Mouse (Mus musculus) MEL (cell line): Measurements from ENCODE around the gene Pip5k1b. TPM values are rescaled to one million over a fixed set of nuclear protein-coding genes. Genes with fewer than 3 reads are reported as not detected.
A peak's percentile ranks its signal among the peaks of the same experiment; 100 is the strongest.

Experiments used
- DNase-seq: peaks from one replicate; pipeline ENCODE4 v3.0.0; 2011; ENCODE audit warnings: low read depth, low spot score
- H3K27ac ChIP-seq: 2 replicates; pipeline ENCODE4 v1.5.1; 2012; ENCODE audit warnings: low read depth, mild to moderate bottlenecking, control low read depth, low read length, moderate library complexity; ENCODE audit not compliant: control insufficient read depth
- H3K27me3 ChIP-seq, 2 experiments: fragments of 150-350 bp in 1 of 2; sonication (generic) in 1 of 2; 2 replicates each; pipeline ENCODE4 v1.6.1; 2012; ENCODE audit warnings: low read length in 2 of 2, mild to moderate bottlenecking in 2 of 2, improper control_type of control experiment in 1 of 2, moderate library complexity in 1 of 2; ENCODE audit not compliant: insufficient read depth in 2 of 2, control insufficient read depth in 1 of 2
- H3K36me3 ChIP-seq, 2 experiments: 2 replicates each; pipeline ENCODE4 v1.6.1; 2012 to 2014; ENCODE audit warnings: low read length in 2 of 2, improper control_type of control experiment in 1 of 2, inconsistent platforms in 1 of 2, mild to moderate bottlenecking in 1 of 2; ENCODE audit not compliant: insufficient read depth in 2 of 2, control insufficient read depth in 1 of 2
- H3K4me1 ChIP-seq, 2 experiments: fragments of 150-350 bp in 1 of 2; sonication (generic) in 1 of 2; 2 replicates each; pipeline ENCODE4 v1.6.1; 2012; ENCODE audit warnings: low read length in 2 of 2, improper control_type of control experiment in 1 of 2, mild to moderate bottlenecking in 1 of 2; ENCODE audit not compliant: insufficient read depth in 2 of 2, control insufficient read depth in 1 of 2
- H3K4me3 ChIP-seq, 2 experiments: fragments of 150-350 bp in 1 of 2; sonication (generic) in 1 of 2; 2 replicates each; pipeline ENCODE4 v1.5.1; 2012; ENCODE audit warnings: low read depth in 2 of 2, low read length in 2 of 2, mild to moderate bottlenecking in 2 of 2, moderate library complexity in 2 of 2, control low read depth in 1 of 2, improper control_type of control experiment in 1 of 2; ENCODE audit not compliant: control insufficient read depth in 1 of 2, insufficient read depth in 1 of 2
- H3K79me2 ChIP-seq: 2 replicates; pipeline ENCODE4 v1.6.1; 2012; ENCODE audit warnings: mild to moderate bottlenecking, low read length, moderate library complexity; ENCODE audit not compliant: control insufficient read depth, poor library complexity, insufficient read depth
- H3K9ac ChIP-seq: 2 replicates; pipeline ENCODE4 v1.6.1; 2012; ENCODE audit warnings: low read depth, mild to moderate bottlenecking, control low read depth, low read length, moderate library complexity; ENCODE audit not compliant: control insufficient read depth, poor library complexity, severe bottlenecking
- H3K9me3 ChIP-seq: fragments of 150-350 bp; sonication (generic); replicated peaks from 2 replicates; pipeline ENCODE4 v1.6.1; 2012; ENCODE audit warnings: mild to moderate bottlenecking, low read length, improper control_type of control experiment, moderate library complexity; ENCODE audit not compliant: insufficient read depth
- E2F4 ChIP-seq: IDR thresholded peaks from 2 replicates; pipeline ENCODE4 v1.6.1; 2011; ENCODE audit warnings: low read depth, low read length, improper control_type of control experiment, borderline replicate concordance
- EP300 ChIP-seq, 2 experiments: IDR thresholded peaks; 2 replicates each; pipeline ENCODE4 v1.6.1; 2011; ENCODE audit warnings: improper control_type of control experiment in 2 of 2, low read length in 2 of 2, low read depth in 1 of 2, mild to moderate bottlenecking in 1 of 2
- GABPA ChIP-seq: IDR thresholded peaks from 2 replicates; pipeline ENCODE4 v1.6.1; 2012; ENCODE audit warnings: low read depth, mild to moderate bottlenecking, inconsistent platforms, low read length, improper control_type of control experiment, moderate library complexity
- GATA1 ChIP-seq: IDR thresholded peaks from 2 replicates; pipeline ENCODE4 v1.6.1; 2011; ENCODE audit warnings: low read depth, low read length, improper control_type of control experiment
- HCFC1 ChIP-seq: IDR thresholded peaks from 2 replicates; pipeline ENCODE4 v1.6.1; 2012; ENCODE audit warnings: low read depth, mild to moderate bottlenecking, inconsistent platforms, low read length, improper control_type of control experiment, moderate library complexity
- MAFK ChIP-seq: IDR thresholded peaks from 2 replicates; pipeline ENCODE4 v1.6.1; 2011; ENCODE audit warnings: low read depth, mild to moderate bottlenecking, low read length, improper control_type of control experiment, borderline replicate concordance
- MEF2A ChIP-seq: IDR thresholded peaks from 2 replicates; pipeline ENCODE4 v1.6.1; 2014; ENCODE audit warnings: low read depth, mild to moderate bottlenecking, inconsistent platforms, low read length, improper control_type of control experiment; ENCODE audit not compliant: poor library complexity, insufficient replicate concordance, severe bottlenecking; ENCODE audit errors: extremely low read depth
- MXI1 ChIP-seq: IDR thresholded peaks from 2 replicates; pipeline ENCODE4 v1.6.1; 2011; ENCODE audit warnings: mild to moderate bottlenecking, low read depth, low read length, improper control_type of control experiment
- MYB ChIP-seq: IDR thresholded peaks from 2 replicates; pipeline ENCODE4 v1.6.1; 2011; ENCODE audit warnings: mild to moderate bottlenecking, low read depth, low read length, improper control_type of control experiment
- MYC ChIP-seq: IDR thresholded peaks from 2 replicates; pipeline ENCODE4 v1.6.1; 2011; ENCODE audit warnings: low read depth, mild to moderate bottlenecking, low read length, improper control_type of control experiment, moderate library complexity
- NELFE ChIP-seq: IDR thresholded peaks from 2 replicates; pipeline ENCODE4 v1.6.1; 2011; ENCODE audit warnings: low read depth, low read length, improper control_type of control experiment
- NRF1 ChIP-seq: IDR thresholded peaks from 2 replicates; pipeline ENCODE4 v1.6.1; 2014; ENCODE audit warnings: low read depth, mild to moderate bottlenecking, inconsistent platforms, low read length, improper control_type of control experiment, moderate library complexity; ENCODE audit not compliant: poor library complexity, insufficient read depth, severe bottlenecking
- POLR2A ChIP-seq, 2 experiments: IDR thresholded peaks; 2 replicates each; pipeline ENCODE4 v1.6.1; 2011 to 2012; ENCODE audit warnings: low read length in 2 of 2, mild to moderate bottlenecking in 2 of 2, control low read depth in 1 of 2, improper control_type of control experiment in 1 of 2, low read depth in 1 of 2, moderate library complexity in 1 of 2; ENCODE audit not compliant: control insufficient read depth in 1 of 2, insufficient read depth in 1 of 2, poor library complexity in 1 of 2
- POLR2AphosphoS2 ChIP-seq: IDR thresholded peaks from 2 replicates; pipeline ENCODE4 v1.6.1; 2011; ENCODE audit warnings: low read length, improper control_type of control experiment
- RAD21 ChIP-seq: IDR thresholded peaks from 2 replicates; pipeline ENCODE4 v1.6.1; 2011; ENCODE audit warnings: mild to moderate bottlenecking, low read depth, low read length, improper control_type of control experiment
- RCOR1 ChIP-seq: IDR thresholded peaks from 2 replicates; pipeline ENCODE4 v1.6.1; 2012; ENCODE audit warnings: low read depth, mild to moderate bottlenecking, inconsistent platforms, low read length, improper control_type of control experiment
- SMC3 ChIP-seq: IDR thresholded peaks from 2 replicates; pipeline ENCODE4 v1.6.1; 2011; ENCODE audit warnings: low read depth, low read length, improper control_type of control experiment
- TBP ChIP-seq: IDR thresholded peaks from 2 replicates; pipeline ENCODE4 v1.8.0; 2011; ENCODE audit warnings: low read depth, low read length, improper control_type of control experiment
- TCF12 ChIP-seq: IDR thresholded peaks from 2 replicates; pipeline ENCODE4 v1.6.1; 2014; ENCODE audit warnings: low read depth, mild to moderate bottlenecking, inconsistent platforms, low read length, improper control_type of control experiment, moderate library complexity
- USF1 ChIP-seq: IDR thresholded peaks from 2 replicates; pipeline ENCODE4 v1.6.1; 2014; ENCODE audit warnings: low read depth, mild to moderate bottlenecking, inconsistent platforms, low read length, improper control_type of control experiment, moderate library complexity
- ZC3H11A ChIP-seq: IDR thresholded peaks from 2 replicates; pipeline ENCODE4 v1.6.1; 2012; ENCODE audit warnings: low read depth, mild to moderate bottlenecking, inconsistent platforms, low read length, improper control_type of control experiment
- ZKSCAN1 ChIP-seq: IDR thresholded peaks from 2 replicates; pipeline ENCODE4 v1.6.1; 2012; ENCODE audit warnings: low read depth, mild to moderate bottlenecking, inconsistent platforms, low read length, improper control_type of control experiment, moderate library complexity
- ZNF384 ChIP-seq: IDR thresholded peaks from 2 replicates; pipeline ENCODE4 v1.6.1; 2012; ENCODE audit warnings: low read depth, mild to moderate bottlenecking, inconsistent platforms, low read length, improper control_type of control experiment
- polyA plus RNA-seq, 2 experiments: library from polyadenylated mRNA; stranded (reverse) in 1 of 2; unstranded in 1 of 2; fragments of >175 nt in 1 of 2; fragments of >200 nt in 1 of 2; gene quantifications; 2 replicates each; pipeline versions ENCODE4 v1.2.1 to v1.2.4; 2012; ENCODE audit warnings: low replicate concordance in 2 of 2, low read depth in 1 of 2; ENCODE audit not compliant: insufficient read length in 2 of 2, insufficient read depth in 1 of 2, missing spikeins in 1 of 2
- total RNA-seq: library from RNA; depleted of rRNA; stranded (reverse); fragments of 300-350 nt; gene quantifications from 2 replicates; pipeline ENCODE4 v1.2.3, GENCODE M21; 2012

Gene Pip5k1b
- total and polyA plus RNA-seq, 3 experiments: 3.4 to 10.0 TPM; not detected in 1

DNA sequence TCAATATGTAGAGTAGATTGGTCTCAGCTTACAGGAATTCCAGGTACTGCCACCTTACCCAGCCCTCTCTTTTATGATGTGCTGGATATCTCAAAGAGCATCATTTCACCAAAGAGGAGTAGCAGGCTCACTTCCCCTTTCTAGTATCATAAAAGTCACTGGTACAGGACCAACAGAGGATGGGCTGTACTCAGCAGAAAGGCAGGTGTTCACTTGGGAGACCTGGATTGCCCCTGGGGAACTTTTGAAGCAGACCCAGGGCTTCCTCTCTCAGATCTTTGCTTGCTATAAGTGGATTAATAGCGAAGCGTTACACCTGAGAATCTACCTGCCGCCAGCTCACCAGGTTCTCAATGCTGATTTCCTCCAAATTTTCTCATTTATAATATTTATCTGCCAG, 127.7 kb downstream of the Pip5k1b start:
- H3K36me3 ChIP-seq: no peaks in the 10 kb centered on the region

DNA sequence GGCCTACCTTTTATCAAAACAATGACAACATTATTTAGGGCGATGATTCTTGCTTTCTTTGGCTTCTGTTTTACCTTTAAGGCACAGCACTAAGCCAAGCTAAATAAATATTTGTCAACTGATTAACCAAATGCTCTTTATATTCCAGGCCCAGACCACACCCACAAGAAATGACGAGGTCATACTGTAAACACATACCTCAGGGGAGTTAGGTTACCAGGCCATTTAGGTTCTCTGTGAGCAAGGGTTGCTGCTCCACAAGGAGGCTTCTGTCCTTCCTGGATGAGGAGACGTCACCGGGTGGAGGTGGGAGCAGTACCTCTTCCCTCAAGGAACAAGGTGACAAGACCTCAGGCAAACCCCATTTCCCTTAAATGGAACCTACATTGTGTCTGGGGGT, 128.4 kb downstream of the Pip5k1b start:
- Histone ChIP-seq H3K27me3 (no peaks in the 10 kb centered on the region), H3K79me2 (no peaks in the 10 kb centered on the region), H3K27ac (no peak overlapping the region), H3K4me1 (no peaks in the 10 kb centered on the region), H3K36me3 (no peaks in the 10 kb centered on the region), H3K9ac (no peak overlapping the region), H3K9me3 (no peaks in the 10 kb centered on the region), H3K4me3 (no peak overlapping the region)
- TF ChIP-seq MAFK (no peak), ZNF384 (no peak), MYB (no peak), GABPA (no peak), ZKSCAN1 (no peak)
- no peak for DNase-seq

More for the DNA sequence above, 127.7 kb downstream of the Pip5k1b start:
- H3K4me1 ChIP-seq: no peaks in the 10 kb centered on the region
- peak; percentile 30 for DNase-seq
- no peaks in the 10 kb centered on the region for H3K79me2 ChIP-seq
- H3K4me3 ChIP-seq: no peak overlapping the region
- no peaks in the 10 kb centered on the region for H3K9me3 ChIP-seq
- H3K9ac ChIP-seq: no peak overlapping the region
- TF ChIP-seq ZNF384 (no peak), POLR2AphosphoS2 (no peak), RAD21 (no peak), USF1 (no peak), NRF1 (no peak), MXI1 (no peak), MYC (no peak), TBP (no peak), GATA1 (no peak), POLR2A (IDR thresholded peaks at IDR 0.05; ENCODE audit: control insufficient read depth in 1 of 2, insufficient read depth in 1 of 2, low read depth in 1 of 2, low read length in 2 of 2, poor library complexity in 1 of 2) (no peak), HCFC1 (no peak), EP300 (IDR thresholded peaks at IDR 0.05; ENCODE audit: low read depth in 1 of 2, low read length in 2 of 2) (no peak), MEF2A (no peak), TCF12 (no peak), E2F4 (no peak), SMC3 (no peak), ZC3H11A (no peak), NELFE (no peak), RCOR1 (no peak)
- H3K27me3 ChIP-seq: no peaks in the 10 kb centered on the region
- H3K27ac ChIP-seq: no peak overlapping the region
